Mouse (Mus musculus) CD4-positive, CD25-positive, alpha-beta regulatory T cell, adult 9 weeks (primary cell): ENCODE data around the gene Gm10643. TPM values are rescaled to one million over a fixed set of nuclear protein-coding genes. Genes with fewer than 3 reads are reported as not detected.

Experiments used
- polyA plus RNA-seq: library from polyadenylated mRNA; unstranded; fragments of 100-300 nt; shearing (Covaris generic); gene quantifications from one replicate; pipeline ENCODE4 v1.2.1, GENCODE M21; 2017

The Gm10643 gene
- 0.98 TPM for polyA plus RNA-seq

DNA sequence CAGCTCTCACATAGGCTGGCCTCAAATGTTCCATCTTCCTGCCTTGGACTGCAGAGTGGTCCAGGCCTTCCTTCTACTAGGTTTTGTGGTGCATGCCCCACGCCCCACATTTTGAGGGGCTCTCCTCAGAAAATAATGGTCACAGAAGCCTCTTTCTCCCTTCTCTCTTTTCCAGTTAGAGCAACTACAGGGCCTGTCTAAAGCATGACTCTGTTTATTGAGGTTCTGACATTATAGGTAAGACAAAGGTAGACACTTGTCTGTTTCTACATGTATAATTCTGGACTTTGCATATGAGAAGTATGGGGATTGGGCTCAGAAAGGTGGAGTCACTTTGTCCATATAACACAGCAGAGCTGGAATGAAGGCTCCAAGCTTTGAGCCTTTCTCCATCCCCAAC is at the start of gene Gm10643:
TSS of gene Gm10643 (minus strand) at position 101 of the 400 bp plus-strand sequence.

DNA sequence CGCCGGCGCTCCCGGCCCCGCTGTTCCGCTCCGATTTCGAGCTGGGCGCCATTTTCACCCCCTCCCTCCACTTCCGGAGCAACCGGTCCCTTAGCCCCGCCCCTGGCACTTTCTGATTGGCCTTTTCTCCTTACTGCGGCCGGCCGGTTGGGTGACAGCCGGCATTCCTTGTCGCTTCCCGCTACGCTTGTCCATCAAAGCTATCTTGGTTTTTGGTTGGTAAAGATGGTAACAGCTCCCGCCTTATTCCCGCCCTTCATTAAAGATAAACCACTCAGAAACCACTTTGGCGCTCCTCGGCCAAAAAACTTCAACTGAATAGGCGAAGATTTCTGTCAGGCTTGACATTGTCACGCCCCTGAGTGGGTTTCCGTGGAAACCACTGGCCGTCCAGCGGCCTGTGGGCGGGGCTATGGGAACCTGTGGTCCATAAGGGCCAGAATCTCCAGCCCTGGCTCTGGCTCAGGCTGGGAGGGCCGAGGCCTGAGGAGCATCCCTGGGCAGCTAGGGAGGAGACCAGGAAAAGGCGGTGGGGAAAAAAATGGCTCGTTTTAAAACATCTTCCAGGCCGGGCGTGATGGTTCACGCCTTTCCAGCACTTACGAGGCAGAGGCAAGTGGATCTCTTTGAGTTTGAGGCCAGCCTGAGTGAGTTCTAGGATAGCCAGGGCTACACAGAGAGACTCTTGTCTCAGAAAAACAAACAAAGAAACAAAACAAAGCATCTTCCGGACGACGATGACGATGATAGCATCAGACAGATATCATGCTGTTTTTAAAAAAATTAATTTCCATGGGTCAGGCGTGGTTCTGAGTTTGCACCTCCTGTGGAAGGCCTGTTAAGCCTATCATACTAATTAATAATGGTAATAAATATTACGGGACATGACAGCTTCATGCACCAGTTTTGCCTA is 40.0 kb upstream of the Gm10643 start, which contains the start of gene Dcaf15:
TSS of gene Dcaf15 (minus strand) at position 72 of the 913 bp plus-strand sequence.

DNA sequence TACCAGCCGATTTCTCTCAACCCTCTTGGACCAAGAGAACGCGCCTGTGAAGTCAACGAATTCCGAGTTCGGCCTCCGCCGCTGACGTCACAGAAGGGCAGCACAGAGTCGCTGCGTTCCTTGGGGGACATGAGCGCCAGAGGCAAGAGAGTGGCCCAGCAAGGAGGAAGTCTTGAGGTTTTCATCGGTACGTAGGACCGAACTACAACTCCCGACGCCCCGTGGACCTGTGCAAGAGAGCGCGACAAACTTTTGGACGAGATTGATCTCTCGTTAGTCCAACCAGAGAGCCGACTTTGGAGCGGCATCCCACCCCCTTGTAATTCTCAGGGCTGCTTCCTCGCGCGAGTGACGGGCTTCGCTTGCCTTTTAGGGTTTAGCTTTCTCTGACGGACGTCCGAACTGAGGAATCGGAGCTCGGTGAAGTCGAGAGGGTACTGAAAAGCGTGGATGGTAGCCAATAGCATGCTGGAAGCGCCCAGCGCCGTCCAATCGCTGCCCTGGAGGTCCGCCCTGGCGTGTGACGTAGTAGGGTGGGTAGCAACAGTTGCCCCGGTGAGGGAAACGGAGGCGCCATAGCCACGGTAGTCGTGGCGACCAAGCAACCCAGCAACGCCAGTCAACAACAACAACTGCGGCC is 1.5 kb upstream of the Gm10643 start, which contains the start of gene Rfx1:
TSS of gene Rfx1 (plus strand) at position 544 of the 640 bp plus-strand sequence.

DNA sequence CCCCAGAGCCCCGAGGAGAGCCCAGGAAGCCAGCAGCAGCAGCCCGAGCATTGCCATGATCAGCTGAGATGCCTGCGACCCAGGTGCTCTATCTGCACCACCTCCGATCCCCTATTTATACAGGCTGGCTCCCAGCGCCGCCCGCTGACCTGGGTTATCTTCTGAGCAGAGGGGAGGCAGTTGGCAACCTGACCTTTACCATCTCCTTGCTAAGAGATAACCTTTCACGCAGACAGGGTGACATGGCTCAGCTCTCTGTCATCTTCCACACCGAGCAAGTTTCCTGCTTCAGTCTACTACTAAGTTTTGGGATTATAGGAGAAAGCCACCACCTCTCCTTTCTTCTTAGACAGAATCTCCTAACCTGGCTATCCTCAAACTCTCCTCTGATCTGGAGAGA is 20.0 kb downstream of the Gm10643 start, which contains the start of gene Rln3:
TSS of gene Rln3 (minus strand) at position 101 of the 400 bp plus-strand sequence.

DNA sequence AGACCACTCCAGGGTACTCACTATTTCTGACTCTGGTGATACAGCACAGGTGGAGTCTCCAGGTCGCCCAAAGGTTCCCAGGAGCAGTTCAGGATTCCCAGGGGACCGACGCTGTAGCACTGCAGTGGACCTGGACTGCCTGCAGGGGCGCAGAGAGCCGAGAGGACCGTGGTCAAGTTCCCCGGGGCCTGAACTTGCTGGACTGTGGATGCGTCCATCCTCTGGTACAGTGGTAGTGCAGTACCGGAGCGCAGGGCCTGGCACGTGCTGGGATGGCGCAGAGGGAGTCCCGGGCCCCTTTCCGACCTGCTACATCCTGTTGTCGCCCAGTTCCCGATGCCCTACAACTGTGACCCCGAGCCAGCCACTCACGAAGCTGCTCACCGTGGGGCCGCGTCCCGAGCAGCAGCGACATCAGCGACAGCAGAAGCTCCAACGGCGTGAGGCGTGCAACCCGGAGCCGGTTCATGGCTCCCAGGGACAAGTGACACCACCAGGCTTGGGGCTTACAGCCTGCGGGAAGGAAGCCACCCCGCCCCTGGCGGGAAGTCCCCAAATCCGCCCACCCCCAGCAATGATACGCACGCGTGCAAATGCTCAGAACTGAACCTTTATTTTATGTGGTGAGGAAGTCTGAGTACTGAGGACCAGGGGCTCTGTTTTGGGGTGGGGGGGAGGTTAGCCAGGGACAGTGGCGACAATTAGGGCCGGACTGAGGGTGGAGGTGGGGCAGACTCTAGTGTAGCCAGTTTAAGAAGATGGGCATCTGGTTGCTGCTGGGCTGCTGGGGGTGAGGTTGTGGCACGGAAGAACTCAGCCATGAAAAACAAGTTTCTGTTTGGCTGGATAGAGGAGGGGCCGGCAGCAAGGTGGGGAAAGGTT is 22.6 kb downstream of the Gm10643 start, which contains the start of gene Il27ra:
TSS of gene Il27ra (minus strand) at position 524 of the 882 bp plus-strand sequence.

DNA sequence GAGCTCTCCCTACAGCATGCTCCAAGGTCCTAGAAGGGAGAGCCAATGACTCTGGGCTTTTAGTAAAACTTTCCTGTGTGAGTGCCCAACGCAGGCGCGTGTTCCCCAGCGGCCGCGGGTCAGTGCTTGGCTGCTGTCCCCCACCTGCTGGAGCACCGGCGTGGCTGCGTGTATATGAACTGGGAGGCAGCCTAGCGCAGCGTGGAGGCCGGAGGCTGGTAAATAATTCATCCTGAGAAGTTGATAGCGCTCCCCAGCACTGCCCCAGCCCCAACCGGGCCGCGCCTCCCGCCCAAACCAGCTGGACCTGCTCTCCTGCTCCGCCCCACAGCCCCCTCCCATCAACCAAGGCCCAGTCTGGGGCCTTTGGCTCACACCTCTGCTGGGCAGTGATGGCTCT is 43.8 kb downstream of the Gm10643 start, which contains the start of gene Palm3:
TSS of gene Palm3 (plus strand) at position 376 of the 400 bp plus-strand sequence.

Other genes starting within 250 kb of the Gm10643 start
- gene Adgrl1, start 165.0 kb downstream of the Gm10643 start, polyA plus RNA-seq, result 4.2 TPM
- 0.37 TPM for gene Gm10644, start 109.9 kb downstream of the Gm10643 start, polyA plus RNA-seq
- gene Asf1b, start 109.6 kb downstream of the Gm10643 start, polyA plus RNA-seq, result 18.7 TPM
- gene Prkaca, start 92.1 kb downstream of the Gm10643 start, polyA plus RNA-seq, result 2.1 TPM
- 2.9 TPM for gene Samd1, start 67.5 kb downstream of the Gm10643 start, polyA plus RNA-seq
- 0.82 TPM for gene 1700067K01Rik, start 63.6 kb downstream of the Gm10643 start, polyA plus RNA-seq
- 0.38 TPM for gene 2210011C24Rik, start 53.0 kb downstream of the Gm10643 start, polyA plus RNA-seq
- 4.0 TPM for gene Palm3, start 43.7 kb downstream of the Gm10643 start, polyA plus RNA-seq
- gene Il27ra, start 22.5 kb downstream of the Gm10643 start, polyA plus RNA-seq, result 415 TPM
- gene Rln3, start 20.1 kb downstream of the Gm10643 start, polyA plus RNA-seq, result 132 TPM
- gene Rfx1, start 1.7 kb upstream of the Gm10643 start, polyA plus RNA-seq, result 28.6 TPM
- 30.2 TPM for gene Dcaf15, start 39.6 kb upstream of the Gm10643 start, polyA plus RNA-seq
- 9.3 TPM for gene Podnl1, start 60.9 kb upstream of the Gm10643 start, polyA plus RNA-seq
- 59.6 TPM for gene Cc2d1a, start 82.8 kb upstream of the Gm10643 start, polyA plus RNA-seq
- gene 4930432K21Rik, start 82.9 kb upstream of the Gm10643 start, polyA plus RNA-seq, result 3.3 TPM
- gene Nanos3, start 120.1 kb upstream of the Gm10643 start, polyA plus RNA-seq, result not detected
- 3.4 TPM for gene Zswim4, start 171.9 kb upstream of the Gm10643 start, polyA plus RNA-seq
- gene D8Ertd738e, start 184.6 kb upstream of the Gm10643 start, polyA plus RNA-seq, result 327 TPM
- gene Mri1, start 192.2 kb upstream of the Gm10643 start, polyA plus RNA-seq, result 17.2 TPM
- gene Ccdc130, start 205.2 kb upstream of the Gm10643 start, polyA plus RNA-seq, result 42.3 TPM